Mouse (Mus musculus): Measurements from ENCODE around the gene Dscam. TPM values are rescaled to one million over a fixed set of nuclear protein-coding genes. Genes with fewer than 3 reads are reported as not detected.
A peak's percentile ranks its signal among the peaks of the same experiment; 100 is the strongest.

The Dscam gene
- polyA plus RNA-seq, 1 experiment from 2014 or later: 0.03 TPM

- Histone ChIP-seq H3K4me3 (replicated peaks) (no peak overlapping the region), H3K27me3 (no peaks in the 10 kb centered on the region), H3K9me3 (replicated peaks) (no peaks in the 10 kb centered on the region), H3K4me2 (no peak overlapping the region), H3K4me1 (replicated peaks) (no peaks in the 10 kb centered on the region), H3K27ac (no peak overlapping the region), H3K9ac (no peak overlapping the region), H3K36me3 (no peaks in the 10 kb centered on the region)
- 54% methylated on average over 3 of the region's 3 CpGs for WGBS (ENCODE audit: insufficient replicate concordance)
- DNase-seq (no peak), ATAC-seq (ENCODE audit: low read depth) (no peak)
These were observed 108.3 kb downstream of the Dscam start for GRCm38 (mm10) chr16:97062207-97062606.

- DNase-seq (no peak), ATAC-seq (ENCODE audit: low read depth) (no peak)
- WGBS (ENCODE audit: insufficient replicate concordance): 59% methylated on average over 7 of the region's 7 CpGs
- no peak overlapping the region for H3K4me2 ChIP-seq
- H3K4me3 ChIP-seq (replicated peaks): no peak overlapping the region
- no peaks in the 10 kb centered on the region for H3K4me1 ChIP-seq (replicated peaks)
- H3K9ac ChIP-seq: no peak overlapping the region
- no peaks in the 10 kb centered on the region for H3K9me3 ChIP-seq (replicated peaks)
- H3K27me3 ChIP-seq: no peaks in the 10 kb centered on the region
- no peaks in the 10 kb centered on the region for H3K36me3 ChIP-seq
- no peak overlapping the region for H3K27ac ChIP-seq
These were observed 109.2 kb downstream of the Dscam start for GRCm38 (mm10) chr16:97061390-97061789.

- no peak overlapping the region for H3K4me2 ChIP-seq
- no peak for ATAC-seq (ENCODE audit: low read depth)
- H3K36me3 ChIP-seq: no peaks in the 10 kb centered on the region
These were observed 109.8 kb downstream of the Dscam start for GRCm38 (mm10) chr16:97060736-97061135.

GRCm38 (mm10) chr16:97060276-97060675 is 110.3 kb downstream of the Dscam start:
- whole genome bisulfite sequencing (ENCODE audit: insufficient replicate concordance): 58% methylated on average over 4 of the region's 4 CpGs
- Histone ChIP-seq H3K9ac (no peak overlapping the region), H3K36me3 (no peaks in the 10 kb centered on the region), H3K4me1 (replicated peaks) (no peaks in the 10 kb centered on the region), H3K27ac (no peak overlapping the region), H3K9me3 (replicated peaks) (no peaks in the 10 kb centered on the region), H3K4me2 (no peak overlapping the region), H3K27me3 (no peaks in the 10 kb centered on the region), H3K4me3 (replicated peaks) (no peak overlapping the region)
- no peak for ATAC-seq (ENCODE audit: low read depth)
- no peak for DNase-seq

More at GRCm38 (mm10) chr16:97060736-97061135, 109.8 kb downstream of the Dscam start:
- Histone ChIP-seq H3K9me3 (replicated peaks) (no peaks in the 10 kb centered on the region), H3K27ac (no peak overlapping the region), H3K9ac (no peak overlapping the region), H3K4me3 (replicated peaks) (no peak overlapping the region), H3K4me1 (replicated peaks) (no peaks in the 10 kb centered on the region), H3K27me3 (no peaks in the 10 kb centered on the region)
- DNase-seq: no peak

- no peaks in the 10 kb centered on the region for H3K27me3 ChIP-seq
- H3K27ac ChIP-seq: no peak overlapping the region
- H3K9ac ChIP-seq: no peak overlapping the region
- H3K36me3 ChIP-seq: no peaks in the 10 kb centered on the region
- no peak overlapping the region for H3K4me2 ChIP-seq
- DNase-seq (no peak), ATAC-seq (ENCODE audit: low read depth) (no peak)
- no peak overlapping the region for H3K4me3 ChIP-seq (replicated peaks)
- 63% methylated on average over 4 of the region's 4 CpGs for WGBS (ENCODE audit: insufficient replicate concordance)
- no peaks in the 10 kb centered on the region for H3K9me3 ChIP-seq (replicated peaks)
- no peaks in the 10 kb centered on the region for H3K4me1 ChIP-seq (replicated peaks)
These were observed 135.3 kb downstream of the Dscam start for GRCm38 (mm10) chr16:97035271-97035670.

- H3K4me3 ChIP-seq (replicated peaks): no peak overlapping the region
- 52% methylated on average over 3 of the region's 3 CpGs for WGBS (ENCODE audit: insufficient replicate concordance)
- H3K9me3 ChIP-seq (replicated peaks): no peaks in the 10 kb centered on the region
- H3K36me3 ChIP-seq: no peaks in the 10 kb centered on the region
- DNase-seq (no peak), ATAC-seq (ENCODE audit: low read depth) (no peak; the same call in 1 of the 2 replicates)
- H3K9ac ChIP-seq: no peak overlapping the region
- H3K4me2 ChIP-seq: no peak overlapping the region
- no peaks in the 10 kb centered on the region for H3K4me1 ChIP-seq (replicated peaks)
- H3K27me3 ChIP-seq: no peaks in the 10 kb centered on the region
- H3K27ac ChIP-seq: no peak overlapping the region
These were observed 137.0 kb downstream of the Dscam start for GRCm38 (mm10) chr16:97033540-97034058.

GRCm38 (mm10) chr16:97027701-97028100 is 142.9 kb downstream of the Dscam start:
- 65% methylated on average over 1 of the region's 1 CpGs for WGBS (ENCODE audit: insufficient replicate concordance)
- ATAC-seq (ENCODE audit: low read depth): no peak

GRCm38 (mm10) chr16:97026803-97027202 is 143.7 kb downstream of the Dscam start:
- 79% methylated on average over 5 of the region's 5 CpGs for WGBS (ENCODE audit: insufficient replicate concordance)
- no peak overlapping the region for H3K4me2 ChIP-seq
- no peaks in the 10 kb centered on the region for H3K9me3 ChIP-seq (replicated peaks)
- no peaks in the 10 kb centered on the region for H3K27me3 ChIP-seq
- H3K4me3 ChIP-seq (replicated peaks): no peak overlapping the region
- H3K27ac ChIP-seq: no peak overlapping the region
- no peak overlapping the region for H3K9ac ChIP-seq
- H3K4me1 ChIP-seq (replicated peaks): no peaks in the 10 kb centered on the region
- DNase-seq (no peak), ATAC-seq (ENCODE audit: low read depth) (no peak)
- H3K36me3 ChIP-seq: no peaks in the 10 kb centered on the region

More at GRCm38 (mm10) chr16:97027701-97028100, 142.9 kb downstream of the Dscam start:
- H3K4me1 ChIP-seq (replicated peaks): no peaks in the 10 kb centered on the region
- H3K36me3 ChIP-seq: no peaks in the 10 kb centered on the region
- no peak for DNase-seq
- H3K9ac ChIP-seq: no peak overlapping the region
- H3K4me3 ChIP-seq (replicated peaks): no peak overlapping the region
- no peak overlapping the region for H3K27ac ChIP-seq
- H3K9me3 ChIP-seq (replicated peaks): no peaks in the 10 kb centered on the region
- no peak overlapping the region for H3K4me2 ChIP-seq
- H3K27me3 ChIP-seq: no peaks in the 10 kb centered on the region

- H3K27me3 ChIP-seq: no peaks in the 10 kb centered on the region
- 38% methylated on average over 4 of the region's 4 CpGs for WGBS (ENCODE audit: insufficient replicate concordance)
- no peak overlapping the region for H3K4me2 ChIP-seq
- no peak for ATAC-seq (ENCODE audit: low read depth)
- no peaks in the 10 kb centered on the region for H3K9me3 ChIP-seq (replicated peaks)
- no peaks in the 10 kb centered on the region for H3K4me1 ChIP-seq (replicated peaks)
- no peaks in the 10 kb centered on the region for H3K36me3 ChIP-seq
- no peak overlapping the region for H3K27ac ChIP-seq
- H3K9ac ChIP-seq: no peak overlapping the region
- no peak for DNase-seq
- H3K4me3 ChIP-seq (replicated peaks): no peak overlapping the region
These were observed 146.1 kb downstream of the Dscam start for GRCm38 (mm10) chr16:97024406-97024805.

- Histone ChIP-seq H3K27me3 (no peaks in the 10 kb centered on the region), H3K36me3 (no peaks in the 10 kb centered on the region), H3K9ac (no peak overlapping the region), H3K9me3 (replicated peaks) (no peaks in the 10 kb centered on the region), H3K27ac (no peak overlapping the region), H3K4me3 (replicated peaks) (no peak overlapping the region), H3K4me2 (no peak overlapping the region), H3K4me1 (replicated peaks) (peaks cover 13% of the 10 kb centered on the region)
- 59% methylated on average over 6 of the region's 6 CpGs for WGBS (ENCODE audit: insufficient replicate concordance)
- DNase-seq: no peak
- no peak for ATAC-seq (ENCODE audit: low read depth)
These were observed 149.1 kb downstream of the Dscam start for GRCm38 (mm10) chr16:97021496-97021895.

GRCm38 (mm10) chr16:97018304-97018703 is 152.2 kb downstream of the Dscam start:
- ATAC-seq (ENCODE audit: low read depth): no peak
- H3K9me3 ChIP-seq (replicated peaks): no peaks in the 10 kb centered on the region
- 62% methylated on average over 5 of the region's 5 CpGs for WGBS (ENCODE audit: insufficient replicate concordance)
- no peaks in the 10 kb centered on the region for H3K36me3 ChIP-seq
- H3K4me1 ChIP-seq (replicated peaks): peaks cover 26% of the 10 kb centered on the region
- H3K27me3 ChIP-seq: no peaks in the 10 kb centered on the region
- no peak overlapping the region for H3K4me3 ChIP-seq (replicated peaks)
- H3K27ac ChIP-seq: no peak overlapping the region
- H3K9ac ChIP-seq: no peak overlapping the region
- no peak for DNase-seq
- H3K4me2 ChIP-seq: no peak overlapping the region

GRCm38 (mm10) chr16:97017171-97017738 is 153.3 kb downstream of the Dscam start:
- no peaks in the 10 kb centered on the region for H3K9me3 ChIP-seq (replicated peaks)
- H3K9ac ChIP-seq: no peak overlapping the region
- H3K27me3 ChIP-seq: no peaks in the 10 kb centered on the region
- H3K4me2 ChIP-seq: no peak overlapping the region
- DNase-seq (no peak), ATAC-seq (ENCODE audit: low read depth) (peak; percentile 59)
- WGBS (ENCODE audit: insufficient replicate concordance): 44% methylated on average over 3 of the region's 3 CpGs
- no peak overlapping the region for H3K4me3 ChIP-seq (replicated peaks)
- peaks cover 26% of the 10 kb centered on the region for H3K4me1 ChIP-seq (replicated peaks)
- no peak overlapping the region for H3K27ac ChIP-seq
- no peaks in the 10 kb centered on the region for H3K36me3 ChIP-seq
